Comparison of ENCODE assay signal across 9 mouse cellular contexts in genomic region chr4:82916003-82916677, GRCm38 (mm10). TPM values are rescaled to one million over a fixed set of nuclear protein-coding genes. Genes with fewer than 3 reads are reported as not detected.
DNase-seq lines count a peak whose midpoint lies in the region; ATAC-seq and TF ChIP-seq lines count a peak whose summit lies in the region.
"Had no signal": no experiment of that assay in that cellular context is flagged by ENCODE, and none has a peak within 500 bp of the region (broad histone marks: within the 10 kb centered on the region; RNA-seq: fewer than 3 reads in every experiment).

No protein-coding gene starts in this region.

- ATAC-seq in forebrain, embryonic 14.5 days = peak; percentile 78
- no peak for ATAC-seq in megakaryocyte-erythroid progenitor cell, adult 5-6 weeks (replicated peaks; ENCODE audit: low FRiP score, low TSS enrichment, poor library complexity, severe bottlenecking)
- no peak for ATAC-seq in kidney, embryonic 14.5 days (ENCODE audit: low FRiP score, low TSS enrichment)

- no peaks in the 10 kb centered on the region for H3K36me3 ChIP-seq in forebrain, embryonic 14.5 days (ENCODE audit: control insufficient read depth, insufficient read depth, low read length)
- H3K36me3 ChIP-seq in kidney, embryonic 14.5 days (ENCODE audit: control insufficient read depth, insufficient read depth, low read length) = peaks cover 20% of the 10 kb centered on the region; the same call in 1 of the 2 replicates

- intact Hi-C loops in gastrocnemius, adult 2 months (cut with DNase I) = no loop called here
- intact Hi-C loops in gastrocnemius, postnatal 36 days (cut with DNase I) = no loop called here

- 5% methylated on average over 14 of the region's 14 CpGs for WGBS in forebrain, embryonic 14.5 days
- WGBS in kidney, embryonic 14.5 days = 47% methylated on average over 14 of the region's 14 CpGs

- peak overlapping the region; percentile 64 for H3K4me3 ChIP-seq in gastrocnemius, adult 2 months
- peak overlapping the region; percentile 3 for H3K4me3 ChIP-seq in forebrain, embryonic 14.5 days (ENCODE audit: low read depth, low read length)
- H3K4me3 ChIP-seq in layer of hippocampus, adult 2 months = peak overlapping the region; percentile 47
- H3K4me3 ChIP-seq in kidney, embryonic 14.5 days (ENCODE audit: low read length) = no peak overlapping the region
- H3K4me3 ChIP-seq: myocyte had no signal

- peaks cover 35% of the 10 kb centered on the region for H3K4me1 ChIP-seq in forebrain, embryonic 14.5 days (ENCODE audit: control insufficient read depth, insufficient read depth, low read length)
- no peaks in the 10 kb centered on the region for H3K4me1 ChIP-seq in kidney, embryonic 14.5 days (ENCODE audit: control insufficient read depth, insufficient read depth, low read length)

- no peaks in the 10 kb centered on the region for H3K9me3 ChIP-seq in forebrain, embryonic 14.5 days (replicated peaks; ENCODE audit: control insufficient read depth, low read length)
- H3K9me3 ChIP-seq in kidney, embryonic 14.5 days (ENCODE audit: control insufficient read depth, low read length) = no peaks in the 10 kb centered on the region

- H3K27me3 ChIP-seq in forebrain, embryonic 14.5 days (replicated peaks; ENCODE audit: control insufficient read depth, insufficient read depth, low read length) = no peaks in the 10 kb centered on the region
- H3K27me3 ChIP-seq in kidney, embryonic 14.5 days (ENCODE audit: control insufficient read depth, insufficient read depth, low read length) = no peaks in the 10 kb centered on the region

- peak overlapping the region; percentile 45 for H3K4me2 ChIP-seq in forebrain, embryonic 14.5 days (ENCODE audit: low read length)
- H3K4me2 ChIP-seq in kidney, embryonic 14.5 days (replicated peaks; ENCODE audit: low read depth, low read length) = no peak overlapping the region

- H3K9ac ChIP-seq in forebrain, embryonic 14.5 days (ENCODE audit: low read length) = peak overlapping the region; percentile 25; the same call in 1 of the 2 replicates
- H3K9ac ChIP-seq in kidney, embryonic 14.5 days (ENCODE audit: low read depth, low read length) = no peak overlapping the region

- H3K27ac ChIP-seq in gastrocnemius, adult 2 months = 0 out of 2 replicates have a peak overlapping the region, but pooled peaks have one; percentile 24
- peak overlapping the region; percentile 91 for H3K27ac ChIP-seq in forebrain, embryonic 14.5 days (ENCODE audit: low read depth, low read length)
- H3K27ac ChIP-seq in layer of hippocampus, adult 2 months = peak overlapping the region; percentile 83
- H3K27ac ChIP-seq in kidney, embryonic 14.5 days (ENCODE audit: low read depth, low read length) = no peak overlapping the region

- no peak for DNase-seq in gastrocnemius, adult 2 months
- DNase-seq in gastrocnemius, postnatal 36 days = no peak
- DNase-seq in Muller cell, postnatal 12 days (ENCODE audit: inconsistent ontology term) = peak; percentile 45
- DNase-seq in forebrain, embryonic 14.5 days (ENCODE audit: low spot score) = peak; percentile 86
- DNase-seq in layer of hippocampus, adult 2 months (ENCODE audit: low spot score in 2 of 2) = peak in 1 of 2 experiments; percentile 21
- DNase-seq in urinary bladder, postnatal 10 days (ENCODE audit: low spot score) = no peak

- no peak for TF ChIP-seq CTCF in gastrocnemius, adult 2 months (IDR thresholded peaks at IDR 0.05)
- TF ChIP-seq CTCF in layer of hippocampus, adult 2 months (conservative IDR thresholded peaks at IDR 0.05) = no peak

RNA-seq across cellular contexts. Expression of gene Cer1, which starts 31.2 kb away (rescaled TPM):
- total RNA-seq in gastrocnemius, adult 2 months (2021) = not detected
- not detected for total RNA-seq in gastrocnemius, postnatal 36 days (2021)
- 0.10 TPM in 1 of 2 replicates, not detected in the other for polyA plus RNA-seq in forebrain, embryonic 14.5 days (2014; fragmentation: Nextera tagmentation; extraction: Ambion mirVana)
- total RNA-seq in layer of hippocampus, adult 2 months (2021) = not detected
- total RNA-seq in megakaryocyte-erythroid progenitor cell, adult 5-6 weeks (2014; fragmentation: Nextera tagmentation) = not detected in 2 replicates
- not detected in 2 replicates for total RNA-seq in megakaryocyte-erythroid progenitor cell, adult 5-6 weeks (2017)
- polyA plus RNA-seq in kidney, embryonic 14.5 days (2014; fragmentation: Nextera tagmentation; extraction: Ambion mirVana) = not detected in 2 replicates
- polyA plus RNA-seq: myocyte had no signal

RNA-seq across cellular contexts. Expression of gene Zdhhc21, which starts 56.4 kb away (rescaled TPM):
- 10 to 100 TPM; 10.9 to 13.9 TPM for total RNA-seq in gastrocnemius, adult 2 months (2021)
- total RNA-seq in gastrocnemius, postnatal 36 days (2021) = 10 to 100 TPM in 1 of 2 experiments, 1 to 10 TPM in 1; 9.9 to 12.0 TPM
- 13.1 and 15.7 TPM in 2 replicates for polyA plus RNA-seq in forebrain, embryonic 14.5 days (2014; fragmentation: Nextera tagmentation; extraction: Ambion mirVana)
- 10 to 100 TPM; 45.6 to 45.7 TPM for total RNA-seq in layer of hippocampus, adult 2 months (2021)
- 17.8 and 22.6 TPM in 2 replicates for total RNA-seq in megakaryocyte-erythroid progenitor cell, adult 5-6 weeks (2014; fragmentation: Nextera tagmentation)
- total RNA-seq in megakaryocyte-erythroid progenitor cell, adult 5-6 weeks (2017) = 11.4 and 21.0 TPM in 2 replicates
- 8.2 and 14.3 TPM in 2 replicates for polyA plus RNA-seq in kidney, embryonic 14.5 days (2014; fragmentation: Nextera tagmentation; extraction: Ambion mirVana)

Comparison
In these comparisons a context has a peak if more than half of its experiments do, and no peak if none do; other contexts are left out.
1. DNase-seq: peak in Muller cell, postnatal 12 days (single experiment) and forebrain, embryonic 14.5 days (single experiment); none in gastrocnemius, adult 2 months (single experiment), gastrocnemius, postnatal 36 days (0 of 2) and urinary bladder, postnatal 10 days (single experiment).